In genomic region chr4:117001957-117002356, GRCm38 (mm10) we compare ENCODE assay signal across 14 mouse cellular contexts.
"Had no signal": no experiment of that assay in that cellular context is flagged by ENCODE, and none has a peak within 500 bp of the region (broad histone marks: within the 10 kb centered on the region; RNA-seq: fewer than 3 reads in every experiment).

No protein-coding gene starts in this region.

- H3K4me3 ChIP-seq: gastrocnemius, adult 2 months; heart, adult 2 months; heart, embryonic 13.5 days; heart, embryonic 15.5 days; hindbrain, embryonic 10.5 days; hindbrain, embryonic 12.5 days; intestine, embryonic 15.5 days; layer of hippocampus, adult 2 months; left cerebral cortex, adult 2 months; limb, embryonic 12.5 days; liver, embryonic 12.5 days had no signal

- DNase-seq: gastrocnemius, postnatal 25 days had no signal

- H3K27ac ChIP-seq: gastrocnemius, adult 2 months; heart, adult 2 months; heart, embryonic 13.5 days; heart, embryonic 15.5 days; hindbrain, embryonic 10.5 days; hindbrain, embryonic 12.5 days; hindbrain, embryonic 14.5 days; intestine, embryonic 15.5 days; layer of hippocampus, adult 2 months; left cerebral cortex, adult 2 months; limb, embryonic 12.5 days; limb, embryonic 15.5 days; liver, embryonic 12.5 days had no signal

- H3K27me3 ChIP-seq: heart, embryonic 13.5 days; hindbrain, embryonic 12.5 days; intestine, embryonic 15.5 days; limb, embryonic 12.5 days; limb, embryonic 15.5 days had no signal

- H3K9ac ChIP-seq: heart, embryonic 13.5 days; heart, embryonic 15.5 days; hindbrain, embryonic 12.5 days; hindbrain, embryonic 14.5 days; intestine, embryonic 15.5 days; limb, embryonic 15.5 days; liver, embryonic 12.5 days had no signal

- H3K4me1 ChIP-seq: heart, embryonic 13.5 days; heart, embryonic 15.5 days had no signal

- H3K9me3 ChIP-seq: heart, embryonic 13.5 days; heart, embryonic 15.5 days; hindbrain, embryonic 10.5 days; hindbrain, embryonic 12.5 days; intestine, embryonic 15.5 days; limb, embryonic 12.5 days; limb, embryonic 15.5 days; liver, embryonic 12.5 days had no signal
